Mouse (Mus musculus) hematopoietic stem cell, adult 5-6 weeks (primary cell): ENCODE measurements around the gene Gm6899. TPM values are rescaled to one million over a fixed set of nuclear protein-coding genes. Genes with fewer than 3 reads are reported as not detected.
A peak's percentile ranks its signal among the peaks of the same experiment; 100 is the strongest.

Experiments
- ATAC-seq, 2 experiments: fragments of 125-278 bp in 1 of 2; replicated peaks in 1 of 2; 2 replicates each; pipeline ENCODE4 v1.8.0; 2016 to 2017; ENCODE audit warnings: inconsistent platforms in 2 of 2, mild to moderate bottlenecking in 2 of 2, moderate number of reproducible peaks in 2 of 2, low read depth in 1 of 2, moderate TSS enrichment in 1 of 2; ENCODE audit not compliant: low FRiP score in 2 of 2, poor library complexity in 2 of 2, severe bottlenecking in 2 of 2, insufficient read depth in 1 of 2, low TSS enrichment in 1 of 2
- total RNA-seq: library from RNA; stranded (forward); fragments of 172-1452, 232-1000 nt; gene quantifications from 2 replicates; pipeline ENCODE4 v1.2.3, GENCODE M21; 2017

Gm6899 gene
- total RNA-seq, 1 experiment from 2014 or later: not detected

DNA sequence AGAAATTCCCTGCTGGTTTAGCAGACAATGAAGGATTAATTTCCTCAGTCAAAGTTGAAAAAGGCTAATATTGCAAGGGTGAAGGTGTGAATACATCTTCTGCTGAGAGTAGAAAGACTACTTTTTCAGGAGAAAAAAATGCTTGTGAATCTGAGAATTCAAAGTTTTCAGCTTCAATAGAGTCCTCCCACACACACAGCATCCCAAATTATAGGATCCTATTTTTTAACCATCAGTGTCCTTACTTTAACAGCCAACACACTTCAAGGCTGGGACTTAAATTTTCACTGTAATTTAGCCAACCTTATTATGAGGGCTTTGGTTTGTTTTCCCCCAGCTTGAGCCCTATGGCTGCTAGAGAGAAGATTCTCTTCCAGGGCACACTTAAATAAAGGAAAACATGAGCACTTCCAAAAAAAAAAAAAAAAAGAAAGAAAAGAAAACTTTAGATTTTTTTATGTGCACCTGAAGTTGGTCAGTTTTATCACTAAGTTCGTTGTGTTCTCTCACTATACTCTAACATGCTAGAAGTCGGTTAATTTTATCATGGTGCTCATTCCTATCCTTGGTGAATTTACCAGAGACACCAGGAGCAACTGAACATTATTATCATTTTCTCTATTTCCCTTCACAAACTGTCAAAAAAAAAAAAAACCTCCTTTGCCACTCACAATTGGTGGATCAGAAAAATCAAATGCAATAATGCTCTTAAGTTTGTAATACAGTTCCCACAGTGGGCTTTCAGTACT is 25.6 kb downstream of the Gm6899 start:
- no peak for ATAC-seq

DNA sequence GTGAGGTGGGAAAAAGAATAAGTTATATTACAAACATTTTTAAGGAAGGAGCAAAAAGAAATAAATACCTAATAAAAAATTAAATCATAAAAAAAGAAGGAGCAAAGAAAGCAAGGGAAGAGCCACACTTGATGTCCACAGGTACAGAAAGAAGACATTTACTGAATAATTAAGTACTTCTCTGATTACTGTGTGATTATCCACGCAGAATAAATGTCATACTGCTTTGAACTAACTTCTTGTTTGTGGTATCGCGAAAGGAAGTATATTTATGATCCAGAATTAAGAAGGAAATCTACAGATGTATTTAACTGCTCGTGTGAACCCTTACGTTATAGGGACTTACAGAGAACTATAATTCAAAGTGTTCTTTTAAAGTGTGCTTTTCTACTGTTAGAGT is 29.7 kb downstream of the Gm6899 start:
- ATAC-seq: no peak

DNA sequence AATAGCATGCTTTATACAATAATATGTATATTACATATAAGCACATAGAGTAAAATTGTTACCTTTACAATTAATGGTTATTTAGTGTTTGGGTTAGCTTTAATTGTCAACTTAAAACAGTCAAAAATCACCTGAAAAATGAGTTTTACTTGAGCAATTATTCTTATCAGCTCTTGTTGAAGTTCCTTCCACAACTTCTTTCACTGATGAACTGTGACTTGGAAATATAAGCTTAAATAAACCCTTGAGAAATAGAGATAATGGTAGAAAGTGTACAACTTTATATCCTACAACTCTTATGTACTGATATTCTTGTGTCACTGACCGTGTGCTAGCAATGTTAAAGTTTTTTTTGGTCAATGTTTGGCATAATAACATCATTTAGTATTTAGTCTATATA is 43.2 kb downstream of the Gm6899 start:
- no peak for ATAC-seq

DNA sequence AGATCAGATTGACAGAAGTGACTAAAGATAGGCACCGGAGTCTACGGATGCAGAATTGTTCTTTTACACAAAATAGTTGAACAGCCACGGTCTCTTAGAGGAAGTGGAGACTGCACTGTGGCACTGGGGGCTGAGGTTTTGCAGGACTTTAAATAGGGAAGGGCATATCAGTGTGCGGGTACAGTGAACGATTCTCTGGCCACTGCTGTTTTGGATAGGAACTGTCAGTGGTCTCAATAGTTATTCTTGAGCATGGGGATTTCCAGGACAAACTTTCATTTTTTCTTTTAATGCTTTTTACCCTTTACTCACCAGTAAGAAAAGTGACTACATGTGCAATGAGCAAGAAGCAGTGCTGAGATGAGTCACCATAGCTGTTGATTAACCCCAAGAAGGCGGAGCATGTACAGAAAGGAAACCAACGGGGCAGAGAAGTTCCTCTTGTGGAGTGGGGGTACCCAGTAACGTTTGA is 47.3 kb downstream of the Gm6899 start:
- ATAC-seq: peak; percentile 100

DNA sequence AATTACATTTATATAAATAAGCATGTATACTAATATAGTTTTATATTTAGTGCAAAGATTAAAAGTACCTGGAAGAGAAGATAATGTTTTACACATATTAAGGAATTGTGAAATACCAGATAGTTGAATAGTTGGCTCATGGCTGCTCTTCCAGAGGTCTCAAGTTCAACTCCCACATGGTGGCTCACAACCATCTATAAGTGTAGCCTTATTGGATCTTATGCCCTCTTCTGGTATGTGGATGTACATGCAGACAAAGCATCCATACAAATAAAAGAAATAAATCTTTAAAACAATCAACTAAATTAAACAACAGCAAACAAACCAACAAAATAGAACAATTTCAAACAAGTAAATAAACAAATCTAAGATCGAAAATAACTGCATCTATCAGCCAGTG is 49.1 kb downstream of the Gm6899 start:
- no peak for ATAC-seq

Other genes starting within 250 kb of the Gm6899 start
- gene Fancl, start 207.1 kb upstream of the Gm6899 start, total RNA-seq: 43.3 and 57.4 TPM in 2 replicates
- gene Vrk2, start 758 bp downstream of the Gm6899 start, total RNA-seq: 30.2 and 48.1 TPM in 2 replicates